Mouse (Mus musculus): ENCODE results near the gene Pbld1.
"Not testable (repeated sequence)": the region's sequence is repeated elsewhere in the genome, so short reads cannot be mapped to it uniquely, and the experiment has no call there.

Gene Pbld1

GRCm38 (mm10) chr10:63043154-63043553 is 16.8 kb upstream of the Pbld1 start:
- no peak for DNase-seq

GRCm38 (mm10) chr10:63047751-63048150 is 12.2 kb upstream of the Pbld1 start:
- peak; percentile 18 to 24 for DNase-seq

DNA sequence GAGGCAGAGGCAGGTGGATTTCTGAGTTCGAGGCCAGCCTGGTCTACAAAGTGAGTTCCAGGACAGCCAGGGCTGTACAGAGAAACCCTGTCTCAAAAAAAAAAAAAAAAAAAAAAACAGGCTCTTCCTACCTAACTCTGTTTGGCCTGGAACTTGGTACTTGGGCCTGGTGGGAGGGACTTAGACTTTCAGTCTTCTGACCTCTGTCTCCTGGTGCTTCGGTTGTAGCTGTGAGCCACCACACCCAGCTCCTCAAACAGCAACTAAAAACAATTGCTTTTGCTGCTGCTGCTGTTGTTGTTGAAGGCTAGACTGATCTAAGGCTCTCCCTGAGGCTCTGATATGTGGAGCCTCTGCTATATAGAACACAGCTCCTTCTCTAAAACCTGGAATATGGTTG is 10.9 kb upstream of the Pbld1 start:
- DNase-seq = no peak

GRCm38 (mm10) chr10:63051267-63051666 is 8.7 kb upstream of the Pbld1 start:
- no peak for DNase-seq

DNA sequence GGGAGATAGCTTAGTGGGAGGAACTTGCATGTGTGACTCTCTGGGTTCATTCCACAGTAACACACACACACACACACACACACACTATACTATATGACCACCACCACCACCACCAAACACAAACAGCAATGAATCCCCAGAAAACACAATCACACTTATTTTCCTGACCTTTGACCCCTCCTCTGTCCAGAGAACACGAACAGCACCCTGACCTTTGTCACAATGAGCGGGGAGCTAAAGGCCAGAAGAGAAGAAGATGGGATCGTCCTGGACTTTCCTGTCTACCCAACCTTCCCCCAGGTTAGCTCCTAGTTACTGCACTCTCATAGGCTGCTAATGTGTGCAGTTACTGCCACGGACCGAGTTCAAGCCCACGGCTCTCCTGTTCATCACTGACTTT is 8.0 kb upstream of the Pbld1 start:
- no peak for DNase-seq

DNA sequence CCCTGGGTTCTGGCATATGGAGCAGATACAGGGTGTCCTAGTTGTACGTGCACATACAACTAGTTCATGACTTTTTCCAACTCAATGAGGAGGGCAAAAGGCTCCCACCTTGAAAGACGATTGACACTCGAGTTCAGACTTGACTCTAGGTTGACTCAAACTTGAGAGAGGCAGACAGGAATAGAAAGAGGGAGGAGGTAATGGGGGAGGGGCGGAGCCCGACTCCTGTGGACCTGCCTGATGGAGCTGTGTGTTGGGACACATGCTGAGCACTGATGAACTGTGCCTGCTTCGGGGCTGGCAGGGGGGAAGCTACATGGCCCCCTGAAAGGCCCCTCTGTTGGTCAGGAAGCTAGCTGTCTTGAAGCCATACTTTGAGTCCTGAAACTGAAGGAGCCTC is 7.0 kb upstream of the Pbld1 start:
- no peak for DNase-seq

DNA sequence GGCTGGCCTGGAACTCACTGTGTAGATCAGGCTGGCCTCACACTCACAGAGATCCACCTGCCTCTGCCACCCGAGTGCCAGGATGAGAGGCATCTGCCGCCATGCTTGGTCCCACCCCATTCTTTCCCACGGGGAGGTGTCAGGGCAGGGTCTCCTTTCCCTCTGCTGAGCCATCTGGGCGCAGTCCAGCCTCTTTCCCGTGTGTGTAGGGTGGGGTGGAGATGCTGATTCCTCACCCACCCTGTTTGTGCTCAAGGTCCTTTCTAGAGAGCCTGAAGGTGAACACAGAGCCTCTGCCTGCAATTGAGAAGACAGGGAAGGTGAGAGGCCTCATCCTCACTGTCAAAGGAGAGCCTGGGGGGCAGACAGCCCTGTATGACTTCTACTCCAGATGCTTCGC is 5.9 kb upstream of the Pbld1 start:
- not testable (repeated sequence) for DNase-seq

- DNase-seq = peak; percentile 25 to 32
Measured at GRCm38 (mm10) chr10:63054586-63054985, 5.4 kb upstream of the Pbld1 start.

DNA sequence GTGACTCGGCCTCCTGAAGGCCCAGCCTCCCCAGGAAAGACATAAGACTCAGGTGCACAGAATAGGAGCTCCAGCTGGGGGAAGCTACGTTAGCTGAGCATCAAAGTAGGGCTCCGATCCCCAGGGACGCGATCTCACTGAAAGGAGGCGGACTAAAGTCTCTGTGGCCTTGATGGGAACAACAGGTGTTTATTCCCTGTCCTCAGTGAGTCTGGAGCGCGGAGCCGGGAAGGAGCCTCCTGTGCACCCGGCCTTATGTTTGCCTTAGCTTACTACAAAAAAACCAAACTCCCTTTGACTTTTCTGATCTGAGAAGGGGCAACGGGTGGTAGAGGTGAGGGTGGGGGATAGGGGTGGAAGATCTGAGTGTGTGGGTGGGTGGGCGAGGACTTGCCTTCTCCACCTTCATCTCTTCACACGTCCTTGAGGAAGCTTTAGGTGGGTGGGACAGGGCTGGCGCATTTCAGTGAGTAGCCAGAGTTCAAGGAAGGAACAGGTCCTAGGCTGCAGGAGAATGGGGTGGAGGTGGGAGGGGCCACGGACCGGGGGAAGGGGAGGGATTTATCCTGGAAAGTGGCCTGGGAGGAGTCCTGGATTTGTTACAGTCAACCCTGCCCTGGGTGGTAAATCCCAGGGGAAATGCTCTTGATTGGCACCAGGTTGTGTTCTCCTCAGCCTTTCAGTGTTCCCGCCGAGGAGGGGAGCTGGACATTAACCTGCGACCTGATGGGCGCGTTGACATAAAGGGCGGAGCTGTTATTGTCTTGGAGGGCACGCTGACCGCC is 2.8 kb upstream of the Pbld1 start:
- DNase-seq = no peak

DNA sequence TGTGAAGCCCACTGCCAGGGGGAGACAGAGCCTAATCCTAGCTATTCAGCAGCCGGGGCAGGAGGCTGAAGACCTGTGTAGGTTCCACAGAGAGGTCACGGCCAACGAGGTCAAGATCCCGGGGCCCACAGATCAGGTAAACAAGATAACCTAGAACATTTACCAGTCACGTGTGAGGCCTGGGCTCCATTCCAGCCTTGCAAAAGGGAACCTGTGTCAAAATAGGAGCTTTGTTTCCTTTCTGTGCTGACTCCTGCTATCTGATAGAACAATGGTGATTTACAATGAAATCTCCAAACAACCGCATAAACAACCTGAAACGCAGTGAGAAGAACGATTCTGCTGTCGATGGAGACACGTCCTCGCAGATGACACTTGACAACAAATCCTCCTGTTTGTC is 444 bp downstream of the Pbld1 start:
- no peak for DNase-seq

- no peak for DNase-seq
Measured at GRCm38 (mm10) chr10:63061266-63061665, 1.3 kb downstream of the Pbld1 start.

GRCm38 (mm10) chr10:63062696-63063095 is 2.7 kb downstream of the Pbld1 start:
- DNase-seq = no peak

GRCm38 (mm10) chr10:63063365-63063764 is 3.4 kb downstream of the Pbld1 start:
- no peak for DNase-seq

DNA sequence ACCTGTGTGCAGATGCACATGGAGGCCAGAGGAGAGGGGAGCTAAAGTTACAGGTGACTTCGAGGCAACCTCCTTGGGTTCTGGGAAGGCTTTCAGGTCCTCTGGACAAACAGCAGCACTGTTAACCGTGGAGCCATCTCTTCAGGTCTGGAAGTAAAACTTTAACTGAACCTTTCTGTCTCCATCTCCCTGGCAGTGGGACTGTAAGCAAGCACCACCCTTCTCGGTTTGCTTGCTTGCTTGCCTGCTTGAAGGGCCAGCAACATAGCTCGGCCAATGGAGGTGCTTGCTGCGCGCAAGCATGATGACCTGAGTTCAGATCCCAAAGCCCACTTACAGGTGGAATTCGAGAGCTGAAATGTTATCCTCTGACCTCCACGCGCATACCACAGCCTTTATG is 4.6 kb downstream of the Pbld1 start:
- DNase-seq = no peak

DNA sequence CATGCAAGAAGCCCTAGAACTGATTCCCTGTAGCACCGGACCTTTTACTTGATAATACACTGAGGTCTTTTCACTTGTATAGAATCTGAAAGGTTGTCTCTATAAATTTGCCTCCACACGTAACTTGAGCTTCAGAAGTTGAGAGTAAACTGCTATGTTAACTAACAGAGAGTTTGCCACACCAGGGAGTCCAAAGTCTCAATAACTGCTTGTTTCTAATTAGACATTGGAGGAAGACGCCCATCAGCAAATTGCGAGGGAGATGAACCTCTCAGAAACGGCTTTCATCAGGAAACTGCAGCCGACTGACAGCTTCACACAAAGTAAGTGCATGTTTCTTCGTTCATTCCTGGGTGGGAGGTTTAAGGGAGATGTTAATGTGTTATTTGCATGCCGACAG is 5.6 kb downstream of the Pbld1 start:
- DNase-seq = peak in 1 of 2 experiments; percentile 5

DNA sequence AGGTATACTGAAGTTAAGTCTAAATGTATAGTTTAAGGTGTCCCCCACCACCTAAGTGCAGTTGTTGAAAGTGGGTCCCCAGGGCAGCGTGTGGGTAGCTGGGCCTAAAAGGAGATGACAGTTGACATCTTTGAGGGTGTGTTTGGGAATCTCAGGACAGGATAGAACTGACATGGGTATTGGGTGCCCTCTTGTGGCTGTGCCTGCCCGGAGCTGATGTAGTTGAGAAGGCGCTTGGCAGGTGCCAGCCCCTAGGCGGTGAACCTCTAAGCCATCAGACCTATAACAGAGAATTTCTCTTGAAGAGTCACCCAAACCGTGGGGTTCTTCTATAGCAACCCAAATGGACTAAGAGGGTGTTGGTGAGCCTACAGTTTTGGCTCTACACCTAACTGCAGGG is 6.0 kb downstream of the Pbld1 start:
- DNase-seq = peak; percentile 81 to 86

- no peak for DNase-seq
Measured at GRCm38 (mm10) chr10:63086304-63086703, 26.3 kb downstream of the Pbld1 start.

DNA sequence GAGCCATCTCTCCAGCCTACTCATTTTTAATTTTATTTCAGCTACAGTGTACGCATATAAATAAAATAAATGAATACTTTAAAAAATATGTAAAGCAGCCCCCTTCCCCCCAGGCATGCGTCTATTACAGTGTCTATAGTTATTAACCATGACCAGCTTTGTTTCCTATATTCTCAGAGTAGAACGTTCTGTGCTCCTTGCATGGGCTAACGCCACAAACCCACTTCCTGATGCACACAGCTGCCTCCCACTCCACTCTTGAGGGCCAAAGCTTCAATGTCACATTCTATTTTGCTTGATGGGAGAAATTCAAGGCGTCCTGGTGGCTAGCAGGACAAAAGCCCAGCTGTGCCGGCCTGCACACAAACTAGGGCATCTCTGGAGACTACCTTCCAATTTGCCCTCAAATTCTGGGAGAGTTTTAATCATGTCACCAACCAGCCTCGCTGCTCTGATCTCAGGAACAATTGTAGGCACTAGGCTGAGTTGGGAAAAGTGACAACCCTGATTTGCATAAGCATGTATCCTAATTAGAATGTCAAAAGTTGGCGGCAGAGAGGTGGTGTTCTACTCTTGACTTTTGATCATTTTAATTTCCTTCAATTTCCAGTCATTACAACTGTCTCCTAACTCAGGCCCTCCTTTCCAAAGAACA is 29.3 kb downstream of the Pbld1 start:
- peak; percentile 14 to 33 for DNase-seq

GRCm38 (mm10) chr10:63089758-63090571 is 30.0 kb downstream of the Pbld1 start:
- peak; percentile 12 to 15 for DNase-seq

DNA sequence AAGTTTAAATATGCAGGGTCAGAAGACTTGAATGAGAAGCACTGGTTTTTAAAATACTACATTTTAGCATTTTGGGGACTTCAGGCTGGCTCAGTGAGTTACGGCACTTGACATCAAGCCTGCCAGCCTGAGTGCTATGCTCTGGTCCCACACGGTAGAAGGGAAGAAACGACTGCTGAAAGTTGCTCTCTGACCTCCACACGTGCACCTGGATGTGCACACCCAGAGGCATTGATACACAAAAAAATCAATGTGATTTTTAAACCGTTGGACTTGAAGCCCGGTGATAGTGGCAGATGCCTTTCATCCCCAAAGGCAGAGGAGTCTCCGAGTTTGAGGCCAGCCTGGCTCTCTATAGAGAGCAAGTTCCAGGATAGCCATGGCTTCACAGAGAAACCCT is 32.0 kb downstream of the Pbld1 start:
- no peak for DNase-seq

GRCm38 (mm10) chr10:63092616-63093550 is 32.9 kb downstream of the Pbld1 start:
- DNase-seq = no peak

DNA sequence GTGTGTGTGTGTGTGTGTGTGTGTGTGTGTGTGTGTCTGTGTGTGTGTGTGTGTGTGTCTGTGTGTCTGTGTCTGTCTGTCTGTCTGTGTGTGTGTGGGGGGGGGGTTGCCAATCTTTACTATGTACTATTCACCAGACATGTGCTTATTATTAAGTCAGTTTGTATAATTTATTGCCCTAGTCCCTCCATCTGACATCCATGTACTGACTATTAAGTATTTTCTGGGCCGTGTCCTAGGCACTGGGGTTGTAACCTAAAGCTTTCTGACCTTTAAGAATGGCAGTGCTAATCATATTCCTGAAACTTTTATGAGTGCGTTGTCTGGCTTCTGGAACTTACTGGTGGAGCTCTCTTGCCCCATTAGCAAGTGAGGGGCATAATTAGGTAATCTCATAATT is 36.8 kb downstream of the Pbld1 start:
- DNase-seq = no peak

- DNase-seq = no peak
Measured at GRCm38 (mm10) chr10:63098191-63098590, 38.2 kb downstream of the Pbld1 start.

Measured in B cell, adult 2 months (primary cell).